ENCODE assay signal across 8 mouse cellular contexts in the genomic region with DNA sequence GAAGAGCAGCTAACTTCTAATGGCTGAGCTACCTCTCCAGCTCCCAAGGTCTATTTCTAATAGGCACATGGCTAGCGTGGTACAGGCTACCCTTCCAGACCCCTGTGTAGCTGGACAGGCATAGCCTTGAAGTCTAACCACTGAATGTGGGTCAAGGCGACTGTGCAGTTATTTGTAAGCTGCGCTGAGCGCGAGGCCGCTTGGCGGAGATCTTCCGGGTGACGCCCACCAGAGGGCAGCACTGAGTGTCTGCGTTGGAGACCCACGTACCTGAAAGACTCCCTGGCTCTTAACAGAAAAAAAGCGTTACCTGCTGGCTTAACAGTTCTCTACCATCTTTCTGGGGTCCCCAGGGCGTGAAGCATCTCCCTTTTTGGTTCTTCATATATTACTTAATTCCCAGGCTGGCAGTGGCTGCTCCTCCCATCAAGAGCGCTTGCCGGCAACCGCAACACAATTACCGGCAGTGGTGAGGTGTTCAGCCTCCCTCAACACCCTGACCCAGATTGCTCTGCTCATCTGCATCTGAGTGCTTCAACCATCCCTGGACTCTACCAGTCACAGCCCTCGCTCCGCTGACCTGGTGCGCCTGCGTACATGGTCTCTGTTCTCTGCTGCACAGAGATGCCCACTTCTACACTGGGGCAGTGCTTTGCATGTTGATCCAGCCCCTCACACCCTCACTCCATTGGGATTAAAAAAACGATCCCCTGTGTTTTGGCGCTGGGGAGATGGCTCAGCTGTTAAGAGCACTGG. TPM values are rescaled to one million over a fixed set of nuclear protein-coding genes. Genes with fewer than 3 reads are reported as not detected.
DNase-seq lines count a peak whose midpoint lies in the region; ATAC-seq lines count a peak whose summit lies in the region.

No protein-coding gene starts in this region.

- DNase-seq in R1 (ENCODE audit: low read depth, low spot score) = peak; percentile 91
- peak; percentile 84 for DNase-seq in gastrocnemius, postnatal 10 days
- peak; percentile 89 for DNase-seq in induced T-regulatory cell, adult 2 months (ENCODE audit: low read depth)
- peak; percentile 72 to 82 for DNase-seq in left cerebral cortex, postnatal 10 days (ENCODE audit: extremely low spot score in 1 of 2, low spot score in 2 of 2)
- peak; percentile 89 for DNase-seq in mesoderm, embryonic 11.5 days (ENCODE audit: low read depth, low spot score)
- DNase-seq in right cerebral cortex, postnatal 36 days (ENCODE audit: low spot score in 2 of 2) = peak; percentile 55 to 70
- peak; percentile 77 to 84 for DNase-seq in urinary bladder, postnatal 36 days (ENCODE audit: low spot score in 2 of 2)

- intact Hi-C loops in left cerebral cortex, postnatal 10 days (cut with DNase I) = loop anchor here (5.0 kb wide), 1 partner anchor 141 kb away; no protein-coding TSS in a partner anchor

- peak; percentile 78 for ATAC-seq in common myeloid progenitor, adult 5-6 weeks (replicated peaks; ENCODE audit: low read depth, poor library complexity, severe bottlenecking)

RNA-seq across cellular contexts. Expression of a gene that starts 21.3 kb away (rescaled TPM):
- not detected in 2 replicates for total RNA-seq in common myeloid progenitor, adult 5-6 weeks (2017)
- under 1 TPM; 0.40 to 0.50 TPM for total RNA-seq in gastrocnemius, postnatal 10 days (2021)
- total RNA-seq in left cerebral cortex, postnatal 10 days (2021) = not detected

RNA-seq across cellular contexts. Expression of a gene that starts 35.7 kb away (rescaled TPM):
- not detected in 2 replicates for total RNA-seq in common myeloid progenitor, adult 5-6 weeks (2017)
- total RNA-seq in gastrocnemius, postnatal 10 days (2021) = 10 to 100 TPM in 1 of 2 experiments, 1 to 10 TPM in 1; 10.0 to 14.8 TPM
- 1 to 10 TPM; 3.0 to 3.3 TPM for total RNA-seq in left cerebral cortex, postnatal 10 days (2021)

RNA-seq across cellular contexts. Expression of a gene that starts 58.1 kb away (rescaled TPM):
- total RNA-seq in common myeloid progenitor, adult 5-6 weeks (2017) = 1,140 and 1,191 TPM in 2 replicates
- 100 to 1,000 TPM; 699 to 738 TPM for total RNA-seq in gastrocnemius, postnatal 10 days (2021)
- total RNA-seq in left cerebral cortex, postnatal 10 days (2021) = 100 to 1,000 TPM; 454 to 468 TPM

Comparison
In these comparisons a context has a peak if more than half of its experiments do, and no peak if none do; other contexts are left out.
1. Peak in every context shown above with its lines: DNase-seq and ATAC-seq.